Mouse (Mus musculus) heart, adult 2 months (tissue): ENCODE measurements at regions not wholly inside any gene's neighbourhood (a gene's known extent, or its start where the extent isn't known, plus 50 kb on each side); places are given as distances from the start of the nearest gene placed in this dataset.

Experiments
- CTCF ChIP-seq: fragments of 200-600 bp; IDR thresholded peaks from 2 replicates; pipeline ENCODE4 v1.8.1; 2022; ENCODE audit warnings: antibody characterized with exemption, mild to moderate bottlenecking, moderate library complexity
- POLR2A ChIP-seq: fragments of 200-500 bp; IDR thresholded peaks from 2 replicates; pipeline ENCODE4 v1.6.1; 2011; ENCODE audit warnings: mild to moderate bottlenecking, low read depth, low read length, control low read depth; ENCODE audit not compliant: insufficient read depth

DNA sequence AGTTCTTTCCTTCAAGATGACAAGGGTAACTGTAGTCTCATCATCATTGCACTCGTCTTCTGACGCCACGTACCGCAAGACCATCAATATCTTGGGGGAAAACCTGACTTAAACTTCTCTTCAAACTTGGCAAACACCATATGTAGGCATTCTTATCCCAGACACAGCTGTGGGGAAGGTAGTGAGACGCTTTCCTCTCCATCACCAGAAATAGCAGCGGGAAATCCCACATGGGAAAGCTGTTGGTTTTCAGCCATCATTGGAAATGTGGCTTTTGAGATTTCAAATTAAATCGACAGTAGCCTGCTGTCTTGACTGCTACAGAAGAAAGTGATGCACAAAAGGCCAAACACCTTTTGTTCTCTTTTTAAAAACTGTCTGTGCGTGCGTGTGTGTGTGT, 322.4 kb downstream of the Chl1 start:
- no peak for TF ChIP-seq CTCF
- no peak for TF ChIP-seq POLR2A
